Mouse (Mus musculus): ENCODE data around the gene Fam198b. TPM values are rescaled to one million over a fixed set of nuclear protein-coding genes. Genes with fewer than 3 reads are reported as not detected.
"Not testable (repeated sequence)": the region's sequence is repeated elsewhere in the genome, so short reads cannot be mapped to it uniquely, and the experiment has no call there.

Gene Fam198b
- polyA plus RNA-seq, 1 experiment from 2014 or later = 2.0 TPM

GRCm38 (mm10) chr3:79956792-79957191 lies 72.5 kb downstream of the Fam198b start:
- Histone ChIP-seq H3K4me2 (ENCODE audit: low read depth, low read length) (no peak overlapping the region), H3K4me3 (ENCODE audit: low read depth, low read length) (no peak overlapping the region), H3K27me3 (ENCODE audit: control insufficient read depth, insufficient read depth, low read length) (no peaks in the 10 kb centered on the region), H3K27ac (ENCODE audit: low read depth, low read length) (no peak overlapping the region), H3K9me3 (ENCODE audit: control insufficient read depth, low read length) (no peaks in the 10 kb centered on the region), H3K9ac (replicated peaks; ENCODE audit: low read depth, low read length) (no peak overlapping the region), H3K36me3 (ENCODE audit: control insufficient read depth, insufficient read depth, low read length) (no peaks in the 10 kb centered on the region), H3K4me1 (ENCODE audit: control insufficient read depth, insufficient read depth, low read length) (no peaks in the 10 kb centered on the region)
- ATAC-seq (ENCODE audit: low read depth) = no peak

- Histone ChIP-seq H3K27me3 (ENCODE audit: control insufficient read depth, insufficient read depth, low read length) (no peaks in the 10 kb centered on the region), H3K9ac (replicated peaks; ENCODE audit: low read depth, low read length) (no peak overlapping the region), H3K36me3 (ENCODE audit: control insufficient read depth, insufficient read depth, low read length) (no peaks in the 10 kb centered on the region), H3K4me2 (ENCODE audit: low read depth, low read length) (no peak overlapping the region), H3K4me1 (ENCODE audit: control insufficient read depth, insufficient read depth, low read length) (no peaks in the 10 kb centered on the region), H3K4me3 (ENCODE audit: low read depth, low read length) (no peak overlapping the region), H3K9me3 (ENCODE audit: control insufficient read depth, low read length) (no peaks in the 10 kb centered on the region), H3K27ac (ENCODE audit: low read depth, low read length) (no peak overlapping the region)
- WGBS = 97% methylated on average over 2 of the region's 2 CpGs
- ATAC-seq (ENCODE audit: low read depth) = no peak
Measured at GRCm38 (mm10) chr3:79957752-79958151, 73.4 kb downstream of the Fam198b start.

GRCm38 (mm10) chr3:79966709-79967108 lies 82.4 kb downstream of the Fam198b start:
- no peak for ATAC-seq (ENCODE audit: low read depth)
- H3K27ac ChIP-seq (ENCODE audit: low read depth, low read length) = no peak overlapping the region
- no peak overlapping the region for H3K4me2 ChIP-seq (ENCODE audit: low read depth, low read length)
- H3K36me3 ChIP-seq (ENCODE audit: control insufficient read depth, insufficient read depth, low read length) = no peaks in the 10 kb centered on the region
- H3K4me1 ChIP-seq (ENCODE audit: control insufficient read depth, insufficient read depth, low read length) = no peaks in the 10 kb centered on the region
- H3K9me3 ChIP-seq (ENCODE audit: control insufficient read depth, low read length) = no peaks in the 10 kb centered on the region
- no peak overlapping the region for H3K4me3 ChIP-seq (ENCODE audit: low read depth, low read length)
- H3K27me3 ChIP-seq (ENCODE audit: control insufficient read depth, insufficient read depth, low read length) = no peaks in the 10 kb centered on the region
- no peak overlapping the region for H3K9ac ChIP-seq (replicated peaks; ENCODE audit: low read depth, low read length)
- WGBS = 91% methylated on average over 4 of the region's 4 CpGs

- Histone ChIP-seq H3K4me3 (ENCODE audit: low read depth, low read length) (no peak overlapping the region), H3K27ac (ENCODE audit: low read depth, low read length) (no peak overlapping the region), H3K9ac (replicated peaks; ENCODE audit: low read depth, low read length) (no peak overlapping the region), H3K4me1 (ENCODE audit: control insufficient read depth, insufficient read depth, low read length) (no peaks in the 10 kb centered on the region), H3K4me2 (ENCODE audit: low read depth, low read length) (no peak overlapping the region), H3K9me3 (ENCODE audit: control insufficient read depth, low read length) (no peaks in the 10 kb centered on the region), H3K27me3 (ENCODE audit: control insufficient read depth, insufficient read depth, low read length) (no peaks in the 10 kb centered on the region), H3K36me3 (ENCODE audit: control insufficient read depth, insufficient read depth, low read length) (no peaks in the 10 kb centered on the region)
- no peak for ATAC-seq (ENCODE audit: low read depth)
- 80% methylated on average over 1 of the region's 1 CpGs for WGBS
Measured at GRCm38 (mm10) chr3:79967346-79967745, 83.0 kb downstream of the Fam198b start.

- H3K9ac ChIP-seq (replicated peaks; ENCODE audit: low read depth, low read length) = no peak overlapping the region
- H3K4me3 ChIP-seq (ENCODE audit: low read depth, low read length) = no peak overlapping the region
- H3K4me1 ChIP-seq (ENCODE audit: control insufficient read depth, insufficient read depth, low read length) = no peaks in the 10 kb centered on the region
- no peaks in the 10 kb centered on the region for H3K36me3 ChIP-seq (ENCODE audit: control insufficient read depth, insufficient read depth, low read length)
- no peak for ATAC-seq (ENCODE audit: low read depth)
- no peaks in the 10 kb centered on the region for H3K27me3 ChIP-seq (ENCODE audit: control insufficient read depth, insufficient read depth, low read length)
- WGBS = 83% methylated on average over 2 of the region's 2 CpGs
- no peak overlapping the region for H3K4me2 ChIP-seq (ENCODE audit: low read depth, low read length)
- no peaks in the 10 kb centered on the region for H3K9me3 ChIP-seq (ENCODE audit: control insufficient read depth, low read length)
- no peak overlapping the region for H3K27ac ChIP-seq (ENCODE audit: low read depth, low read length)
Measured at GRCm38 (mm10) chr3:79968426-79968825, 84.1 kb downstream of the Fam198b start.

GRCm38 (mm10) chr3:79969536-79969935 lies 85.2 kb downstream of the Fam198b start:
- H3K4me2 ChIP-seq (ENCODE audit: low read depth, low read length); ATAC-seq (ENCODE audit: low read depth); H3K9ac ChIP-seq (replicated peaks; ENCODE audit: low read depth, low read length); H3K36me3 ChIP-seq (ENCODE audit: control insufficient read depth, insufficient read depth, low read length); H3K4me1 ChIP-seq (ENCODE audit: control insufficient read depth, insufficient read depth, low read length); H3K27me3 ChIP-seq (ENCODE audit: control insufficient read depth, insufficient read depth, low read length); H3K9me3 ChIP-seq (ENCODE audit: control insufficient read depth, low read length); H3K4me3 ChIP-seq (ENCODE audit: low read depth, low read length); H3K27ac ChIP-seq (ENCODE audit: low read depth, low read length): not testable (repeated sequence)
- 92% methylated on average over 3 of the region's 3 CpGs for WGBS

GRCm38 (mm10) chr3:79970070-79970469 lies 85.7 kb downstream of the Fam198b start:
- Histone ChIP-seq H3K9me3 (ENCODE audit: control insufficient read depth, low read length) (no peaks in the 10 kb centered on the region), H3K4me2 (ENCODE audit: low read depth, low read length) (no peak overlapping the region), H3K4me1 (ENCODE audit: control insufficient read depth, insufficient read depth, low read length) (no peaks in the 10 kb centered on the region), H3K9ac (replicated peaks; ENCODE audit: low read depth, low read length) (no peak overlapping the region), H3K36me3 (ENCODE audit: control insufficient read depth, insufficient read depth, low read length) (no peaks in the 10 kb centered on the region), H3K27me3 (ENCODE audit: control insufficient read depth, insufficient read depth, low read length) (no peaks in the 10 kb centered on the region), H3K27ac (ENCODE audit: low read depth, low read length) (no peak overlapping the region), H3K4me3 (ENCODE audit: low read depth, low read length) (no peak overlapping the region)
- no peak for ATAC-seq (ENCODE audit: low read depth)
- WGBS = 87% methylated on average over 2 of the region's 2 CpGs

GRCm38 (mm10) chr3:79970498-79970897 lies 86.2 kb downstream of the Fam198b start:
- no peak for ATAC-seq (ENCODE audit: low read depth)
- Histone ChIP-seq H3K27ac (ENCODE audit: low read depth, low read length) (no peak overlapping the region), H3K9ac (replicated peaks; ENCODE audit: low read depth, low read length) (no peak overlapping the region), H3K4me2 (ENCODE audit: low read depth, low read length) (no peak overlapping the region), H3K4me1 (ENCODE audit: control insufficient read depth, insufficient read depth, low read length) (no peaks in the 10 kb centered on the region), H3K36me3 (ENCODE audit: control insufficient read depth, insufficient read depth, low read length) (no peaks in the 10 kb centered on the region), H3K4me3 (ENCODE audit: low read depth, low read length) (no peak overlapping the region), H3K27me3 (ENCODE audit: control insufficient read depth, insufficient read depth, low read length) (no peaks in the 10 kb centered on the region), H3K9me3 (ENCODE audit: control insufficient read depth, low read length) (no peaks in the 10 kb centered on the region)
- WGBS = 85% methylated on average over 2 of the region's 2 CpGs

GRCm38 (mm10) chr3:79971542-79971941 lies 87.2 kb downstream of the Fam198b start:
- no peaks in the 10 kb centered on the region for H3K36me3 ChIP-seq (ENCODE audit: control insufficient read depth, insufficient read depth, low read length)
- H3K27me3 ChIP-seq (ENCODE audit: control insufficient read depth, insufficient read depth, low read length) = no peaks in the 10 kb centered on the region
- H3K9ac ChIP-seq (replicated peaks; ENCODE audit: low read depth, low read length) = no peak overlapping the region
- no peaks in the 10 kb centered on the region for H3K9me3 ChIP-seq (ENCODE audit: control insufficient read depth, low read length)
- no peaks in the 10 kb centered on the region for H3K4me1 ChIP-seq (ENCODE audit: control insufficient read depth, insufficient read depth, low read length)
- 0 out of 2 replicates have a peak overlapping the region, but pooled peaks have one; percentile 23 for H3K27ac ChIP-seq (ENCODE audit: low read depth, low read length)
- 73% methylated on average over 7 of the region's 7 CpGs for WGBS
- no peak overlapping the region for H3K4me2 ChIP-seq (ENCODE audit: low read depth, low read length)
- no peak for ATAC-seq (ENCODE audit: low read depth)
- H3K4me3 ChIP-seq (ENCODE audit: low read depth, low read length) = no peak overlapping the region

GRCm38 (mm10) chr3:79976786-79977185 lies 92.5 kb downstream of the Fam198b start:
- WGBS = 51% methylated on average over 3 of the region's 3 CpGs
- Histone ChIP-seq H3K4me1 (ENCODE audit: control insufficient read depth, insufficient read depth, low read length) (no peaks in the 10 kb centered on the region), H3K36me3 (ENCODE audit: control insufficient read depth, insufficient read depth, low read length) (no peaks in the 10 kb centered on the region), H3K27me3 (ENCODE audit: control insufficient read depth, insufficient read depth, low read length) (no peaks in the 10 kb centered on the region), H3K4me2 (ENCODE audit: low read depth, low read length) (no peak overlapping the region), H3K9ac (replicated peaks; ENCODE audit: low read depth, low read length) (no peak overlapping the region), H3K27ac (ENCODE audit: low read depth, low read length) (no peak overlapping the region), H3K4me3 (ENCODE audit: low read depth, low read length) (no peak overlapping the region), H3K9me3 (ENCODE audit: control insufficient read depth, low read length) (no peaks in the 10 kb centered on the region)
- ATAC-seq (ENCODE audit: low read depth) = no peak

Data from neural tube, embryonic 14.5 days (tissue).